10 mouse cellular contexts compared by ENCODE assay signal in genomic region chr16:13359405-13359858, GRCm38 (mm10).
DNase-seq lines count a peak whose midpoint lies in the region; ATAC-seq and TF ChIP-seq lines count a peak whose summit lies in the region.
"Had no signal": no experiment of that assay in that cellular context is flagged by ENCODE, and none has a peak within 500 bp of the region (broad histone marks: within the 10 kb centered on the region; RNA-seq: fewer than 3 reads in every experiment).

No protein-coding gene starts in this region.

- H3K4me2 ChIP-seq in intestine, embryonic 15.5 days (replicated peaks) = no peak overlapping the region; the same call in 1 of the 2 replicates
- no peak overlapping the region for H3K4me2 ChIP-seq in intestine, postnatal 0 days (replicated peaks; ENCODE audit: low read depth)
- 0 out of 2 replicates have a peak overlapping the region, but pooled peaks have one; percentile 10 for H3K4me2 ChIP-seq in embryonic facial prominence, embryonic 12.5 days (replicated peaks)
- H3K4me2 ChIP-seq in hindbrain, embryonic 14.5 days (replicated peaks) = peak overlapping the region; percentile 51
- peak overlapping the region; percentile 51 for H3K4me2 ChIP-seq in midbrain, embryonic 15.5 days

- no peaks in the 10 kb centered on the region for H3K36me3 ChIP-seq in intestine, embryonic 15.5 days
- H3K36me3 ChIP-seq in intestine, postnatal 0 days (ENCODE audit: control insufficient read depth, insufficient read depth) = no peaks in the 10 kb centered on the region
- no peaks in the 10 kb centered on the region for H3K36me3 ChIP-seq in embryonic facial prominence, embryonic 12.5 days
- no peaks in the 10 kb centered on the region for H3K36me3 ChIP-seq in hindbrain, embryonic 14.5 days (replicated peaks; ENCODE audit: control insufficient read depth, insufficient read depth)
- H3K36me3 ChIP-seq in midbrain, embryonic 15.5 days (replicated peaks) = no peaks in the 10 kb centered on the region

- 0 out of 2 replicates have a peak overlapping the region, but pooled peaks have one; percentile 22 for H3K27ac ChIP-seq in intestine, embryonic 15.5 days
- H3K27ac ChIP-seq in intestine, postnatal 0 days (ENCODE audit: low read depth, low read length) = no peak overlapping the region
- 0 out of 2 replicates have a peak overlapping the region, but pooled peaks have one; percentile 25 for H3K27ac ChIP-seq in embryonic facial prominence, embryonic 12.5 days
- H3K27ac ChIP-seq in hindbrain, embryonic 14.5 days = peak overlapping the region; percentile 68
- no peak overlapping the region for H3K27ac ChIP-seq in midbrain, embryonic 15.5 days

- TF ChIP-seq CTCF in intestine, postnatal 0 days (IDR thresholded peaks at IDR 0.05; ENCODE audit: low read depth) = no peak

- H3K9me3 ChIP-seq in intestine, embryonic 15.5 days = no peaks in the 10 kb centered on the region
- H3K9me3 ChIP-seq in intestine, postnatal 0 days (ENCODE audit: control insufficient read depth) = no peaks in the 10 kb centered on the region
- no peaks in the 10 kb centered on the region for H3K9me3 ChIP-seq in embryonic facial prominence, embryonic 12.5 days
- no peaks in the 10 kb centered on the region for H3K9me3 ChIP-seq in hindbrain, embryonic 14.5 days (ENCODE audit: control insufficient read depth, low read length)
- H3K9me3 ChIP-seq in midbrain, embryonic 15.5 days = no peaks in the 10 kb centered on the region

- no peak overlapping the region for H3K4me3 ChIP-seq in intestine, embryonic 15.5 days (replicated peaks)
- H3K4me3 ChIP-seq in intestine, postnatal 0 days (ENCODE audit: low read depth, low read length) = no peak overlapping the region
- H3K4me3 ChIP-seq in embryonic facial prominence, embryonic 12.5 days = no peak overlapping the region
- H3K4me3 ChIP-seq in hindbrain, embryonic 14.5 days (replicated peaks; ENCODE audit: low read length) = peak overlapping the region; percentile 25; the same call in 1 of the 2 replicates
- H3K4me3 ChIP-seq in midbrain, embryonic 15.5 days = peak overlapping the region; percentile 34

- no peaks in the 10 kb centered on the region for H3K27me3 ChIP-seq in intestine, embryonic 15.5 days (replicated peaks)
- H3K27me3 ChIP-seq in intestine, postnatal 0 days (replicated peaks; ENCODE audit: control insufficient read depth, insufficient read depth, low read length) = no peaks in the 10 kb centered on the region
- no peaks in the 10 kb centered on the region for H3K27me3 ChIP-seq in embryonic facial prominence, embryonic 12.5 days
- H3K27me3 ChIP-seq in hindbrain, embryonic 14.5 days (ENCODE audit: control insufficient read depth, insufficient read depth, low read length) = no peaks in the 10 kb centered on the region
- no peaks in the 10 kb centered on the region for H3K27me3 ChIP-seq in midbrain, embryonic 15.5 days (replicated peaks)
- H3K27me3 ChIP-seq: Patski had no signal

- no peak for ATAC-seq in intestine, embryonic 15.5 days
- no peak for ATAC-seq in intestine, postnatal 0 days
- ATAC-seq in embryonic facial prominence, embryonic 12.5 days (ENCODE audit: insufficient number of reproducible peaks, insufficient read depth, low FRiP score, low TSS enrichment) = no peak
- ATAC-seq in hindbrain, embryonic 14.5 days (ENCODE audit: low FRiP score) = 0 out of 2 replicates have a peak, but pooled peaks have one; percentile 25
- no peak for ATAC-seq in midbrain, embryonic 15.5 days (replicated peaks)
- ATAC-seq: Patski had no signal

- no peak overlapping the region for H3K9ac ChIP-seq in intestine, embryonic 15.5 days
- no peak overlapping the region for H3K9ac ChIP-seq in intestine, postnatal 0 days (ENCODE audit: low read depth, low read length)
- peak overlapping the region; percentile 32; the same call in 1 of the 2 replicates for H3K9ac ChIP-seq in embryonic facial prominence, embryonic 12.5 days
- H3K9ac ChIP-seq in hindbrain, embryonic 14.5 days = peak overlapping the region; percentile 44
- H3K9ac ChIP-seq in midbrain, embryonic 15.5 days = no peak overlapping the region

- DNase-seq in hindbrain, embryonic 14.5 days (ENCODE audit: low spot score) = no peak
- no peak for DNase-seq in yolk sac, embryonic 10.5 days (ENCODE audit: low spot score)
- no peak for DNase-seq in gastrocnemius, adult 18-20 months (ENCODE audit: low spot score)
- DNase-seq in natural killer cell, adult 2 months (ENCODE audit: low spot score in 2 of 2) = no peak
- DNase-seq: gastrocnemius, postnatal 25 days had no signal

- WGBS in intestine, embryonic 15.5 days = 32% methylated on average over 9 of the region's 9 CpGs
- WGBS in intestine, postnatal 0 days = 54% methylated on average over 9 of the region's 9 CpGs
- 41% methylated on average over 9 of the region's 9 CpGs for WGBS in embryonic facial prominence, embryonic 12.5 days
- WGBS in hindbrain, embryonic 14.5 days = 49% methylated on average over 9 of the region's 9 CpGs
- 67% methylated on average over 9 of the region's 9 CpGs for WGBS in midbrain, embryonic 15.5 days

- H3K4me1 ChIP-seq in intestine, embryonic 15.5 days (replicated peaks) = peaks cover 17% of the 10 kb centered on the region
- H3K4me1 ChIP-seq in intestine, postnatal 0 days (replicated peaks; ENCODE audit: control insufficient read depth, insufficient read depth, low read length) = peaks cover 4% of the 10 kb centered on the region; the same call in 1 of the 2 replicates
- peaks cover 23% of the 10 kb centered on the region for H3K4me1 ChIP-seq in embryonic facial prominence, embryonic 12.5 days
- H3K4me1 ChIP-seq in hindbrain, embryonic 14.5 days (replicated peaks; ENCODE audit: control insufficient read depth, insufficient read depth, low read length) = peaks cover 20% of the 10 kb centered on the region; the same call in 1 of the 2 replicates
- H3K4me1 ChIP-seq in midbrain, embryonic 15.5 days = peaks cover 26% of the 10 kb centered on the region

Comparison
In these comparisons a context has a peak if more than half of its experiments do, and no peak if none do; other contexts are left out.
1. H3K27ac ChIP-seq: peak in intestine, embryonic 15.5 days (single experiment), embryonic facial prominence, embryonic 12.5 days (single experiment) and hindbrain, embryonic 14.5 days (single experiment); none in intestine, postnatal 0 days (single experiment) and midbrain, embryonic 15.5 days (single experiment).
2. H3K4me2 ChIP-seq: peak in embryonic facial prominence, embryonic 12.5 days (single experiment), hindbrain, embryonic 14.5 days (single experiment) and midbrain, embryonic 15.5 days (single experiment); none in intestine, embryonic 15.5 days (single experiment) and intestine, postnatal 0 days (single experiment).
3. H3K4me3 ChIP-seq: peak in hindbrain, embryonic 14.5 days (single experiment) and midbrain, embryonic 15.5 days (single experiment); none in intestine, embryonic 15.5 days (single experiment), intestine, postnatal 0 days (single experiment) and embryonic facial prominence, embryonic 12.5 days (single experiment).
4. H3K9ac ChIP-seq: peak in embryonic facial prominence, embryonic 12.5 days (single experiment) and hindbrain, embryonic 14.5 days (single experiment); none in intestine, embryonic 15.5 days (single experiment), intestine, postnatal 0 days (single experiment) and midbrain, embryonic 15.5 days (single experiment).